Mouse (Mus musculus): ENCODE results near the gene Trim54.

The Trim54 gene

DNA sequence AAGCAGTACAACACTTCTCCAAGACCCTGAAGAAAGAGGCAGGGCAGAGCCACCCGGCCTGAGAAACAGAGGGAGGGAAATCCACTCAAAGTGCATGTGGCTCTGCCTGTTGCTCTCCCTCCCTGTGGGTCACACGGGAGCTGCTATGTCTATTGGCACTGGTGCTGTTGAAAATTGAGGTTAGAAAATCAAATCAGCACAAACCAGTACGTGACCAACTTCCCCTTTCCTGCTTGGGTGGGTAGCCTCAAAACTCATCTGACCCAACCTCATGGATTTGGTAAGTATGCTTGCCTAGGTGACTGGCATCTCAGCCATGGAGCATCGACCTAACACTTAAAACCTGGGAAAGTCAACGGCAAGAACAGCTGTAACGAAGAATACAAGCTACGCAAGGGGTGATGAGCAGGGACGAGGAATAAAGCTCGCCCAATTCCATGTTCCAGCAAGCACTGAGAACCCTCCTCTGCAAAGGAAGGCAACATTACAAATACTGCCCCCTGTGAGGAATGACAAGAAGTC is 10.6 kb upstream of the Trim54 start, which contains the start of gene Dnajc5g:
Gene Dnajc5g (plus strand): TSS at position 472 of the 522 bp plus-strand sequence.
- in situ Hi-C loops (cut with MseI, MboI), result no loop called here

GRCm38 (mm10) chr5:31108000-31108490 is 8.5 kb upstream of the Trim54 start, which contains the start of gene Slc30a3:
Gene Slc30a3, minus strand, starts transcription at chr5:31108237.
- in situ Hi-C loops (cut with MseI, MboI), result no loop called here

- in situ Hi-C loops (cut with MseI, MboI), result no loop called here
These were observed 5.7 kb upstream of the Trim54 start for GRCm38 (mm10) chr5:31110781-31111180.

GRCm38 (mm10) chr5:31116912-31117311 is 400 bp downstream of the Trim54 start:
- in situ Hi-C loops (cut with MseI, MboI), result no loop called here

DNA sequence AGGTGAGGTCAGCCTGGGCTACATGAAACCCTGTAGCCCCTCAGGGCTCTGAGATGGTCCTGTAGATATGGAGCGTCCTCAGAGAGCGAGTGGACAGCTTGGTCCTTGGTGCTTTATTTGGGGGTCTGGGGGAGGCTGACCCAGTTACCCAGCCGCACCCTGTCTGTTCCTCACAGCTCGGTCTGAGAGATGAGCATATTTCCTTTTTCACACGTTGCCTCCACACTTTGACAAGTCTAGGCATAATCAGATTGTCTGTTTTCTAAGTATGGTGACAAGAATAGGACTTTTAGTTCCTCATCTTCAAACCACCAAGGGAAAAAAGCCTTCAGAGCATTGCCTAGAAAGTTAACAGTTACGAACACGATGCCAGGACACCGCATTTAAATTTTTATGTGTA is 4.6 kb downstream of the Trim54 start:
- in situ Hi-C loops (cut with MseI, MboI), result no loop called here

DNA sequence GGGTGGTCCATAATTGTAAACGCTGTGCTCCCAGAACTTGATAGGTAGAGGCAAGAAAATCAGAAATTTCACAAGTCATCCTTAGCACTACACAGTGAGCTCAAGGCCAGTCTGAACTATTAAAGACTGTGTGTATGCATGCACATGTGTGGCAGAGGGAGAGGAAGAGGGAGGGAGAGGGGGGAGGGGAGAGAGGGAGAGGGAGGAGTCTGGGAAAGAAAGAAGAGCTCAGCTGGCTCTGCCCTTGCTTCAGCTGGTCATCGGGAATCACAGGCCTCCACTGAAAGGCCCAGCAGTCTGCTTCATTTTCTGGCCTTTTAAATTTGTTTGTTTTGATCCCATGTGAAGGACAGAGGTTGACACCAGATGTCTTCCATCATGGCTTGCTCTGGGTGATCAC is 7.0 kb downstream of the Trim54 start:
- in situ Hi-C loops (cut with MseI, MboI), result no loop called here

DNA sequence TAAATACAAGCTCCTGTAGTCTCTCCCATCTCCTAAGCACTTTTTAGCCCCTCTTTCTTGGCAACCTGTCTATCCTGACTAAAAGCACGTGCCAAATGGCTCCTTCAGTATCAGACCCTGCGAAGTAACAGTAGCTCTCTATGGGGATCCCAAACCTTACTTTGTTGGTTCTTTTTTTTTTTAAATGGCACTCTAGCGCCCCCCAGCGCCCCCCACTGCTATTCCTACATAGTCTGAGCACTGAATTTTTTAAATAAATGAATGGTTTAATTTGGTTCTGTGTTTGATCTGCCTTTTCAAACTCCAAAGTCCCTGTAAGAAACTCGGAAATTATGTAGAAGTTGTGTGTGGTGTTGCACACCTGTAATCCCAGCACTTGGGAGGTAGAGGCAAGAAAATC is 9.5 kb downstream of the Trim54 start:
- in situ Hi-C loops (cut with MseI, MboI), result no loop called here

DNA sequence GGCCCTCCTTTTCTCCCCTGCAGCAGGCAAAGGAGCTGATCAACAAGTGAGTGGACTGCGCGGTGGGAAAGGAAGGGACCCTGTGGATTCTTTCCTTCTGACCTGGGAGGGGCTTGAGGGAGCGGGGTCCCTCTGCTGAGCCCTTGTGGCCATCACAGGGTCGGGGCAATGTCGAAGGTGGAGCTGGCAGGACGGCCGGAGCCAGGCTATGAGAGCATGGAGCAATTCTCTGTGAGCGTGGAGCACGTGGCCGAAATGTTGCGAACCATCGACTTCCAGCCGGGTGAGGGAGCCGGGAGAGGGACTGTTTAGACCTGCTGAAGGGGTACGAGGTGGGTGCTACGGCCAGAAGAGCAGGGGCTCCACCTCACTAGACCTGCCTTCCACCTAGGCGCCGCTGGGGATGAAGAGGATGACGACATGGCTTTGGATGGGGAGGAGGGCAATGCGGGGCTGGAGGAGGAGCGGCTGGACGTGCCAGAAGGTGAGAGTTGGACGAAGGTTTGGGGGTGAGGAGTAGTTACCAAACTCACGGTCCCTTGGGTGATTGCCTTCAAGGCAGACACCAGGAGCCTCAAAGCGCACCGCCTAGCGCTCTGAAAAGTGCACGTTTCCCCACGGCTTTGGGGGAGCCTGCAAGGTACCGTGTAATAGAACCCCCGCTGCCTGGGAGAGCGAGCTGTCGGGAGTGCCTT is 20.4 kb downstream of the Trim54 start:
- in situ Hi-C loops (cut with MseI, MboI), result no loop called here

DNA sequence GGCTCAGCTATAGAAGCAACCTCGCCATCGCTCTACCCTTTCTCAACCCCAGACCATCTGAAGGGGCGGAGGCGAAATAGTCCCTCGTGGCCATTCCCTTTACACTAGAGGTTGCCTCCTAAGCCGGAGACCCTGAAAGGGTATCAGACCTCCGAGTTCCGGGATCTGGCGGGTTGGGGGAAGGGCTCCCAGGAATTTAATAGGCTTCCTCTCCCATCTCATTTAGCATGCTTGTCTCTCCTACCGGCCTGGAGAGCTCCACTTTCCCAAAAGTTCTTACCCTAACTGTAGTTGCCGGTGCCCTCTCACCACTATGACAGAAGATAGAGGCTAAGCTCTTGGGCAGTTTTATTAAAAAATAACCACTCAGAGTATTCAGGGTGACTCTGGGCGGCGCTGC is 21.1 kb downstream of the Trim54 start:
- in situ Hi-C loops (cut with MseI, MboI), result no loop called here

GRCm38 (mm10) chr5:31138241-31138967 is 21.9 kb downstream of the Trim54 start, which contains the start of gene Ucn:
Gene Ucn, minus strand, starts transcription at chr5:31138829.
- in situ Hi-C loops (cut with MseI, MboI), result no loop called here

DNA sequence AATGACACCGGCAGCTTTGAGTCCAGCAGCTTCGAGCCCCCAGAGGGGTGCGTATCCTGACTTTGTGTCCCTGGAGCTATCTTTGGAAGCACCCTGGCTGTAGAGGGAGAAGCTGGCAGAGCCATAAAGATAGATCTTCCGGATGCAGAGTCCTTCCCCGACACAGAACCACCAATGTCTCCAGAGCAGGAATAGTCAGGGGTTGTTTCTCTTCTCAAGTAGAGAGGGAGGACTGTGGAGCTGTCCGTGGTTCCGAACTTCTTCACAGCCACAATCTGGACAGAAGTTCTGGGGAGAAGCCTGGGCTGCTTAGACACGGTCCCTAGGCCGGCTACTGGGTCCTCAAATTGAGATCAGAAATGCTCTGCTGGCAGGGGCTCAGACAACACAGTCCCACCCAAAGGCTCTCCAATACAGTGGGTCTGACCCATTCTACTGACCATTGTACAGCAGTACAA is 22.5 kb downstream of the Trim54 start:
- in situ Hi-C loops (cut with MseI, MboI), result no loop called here

DNA sequence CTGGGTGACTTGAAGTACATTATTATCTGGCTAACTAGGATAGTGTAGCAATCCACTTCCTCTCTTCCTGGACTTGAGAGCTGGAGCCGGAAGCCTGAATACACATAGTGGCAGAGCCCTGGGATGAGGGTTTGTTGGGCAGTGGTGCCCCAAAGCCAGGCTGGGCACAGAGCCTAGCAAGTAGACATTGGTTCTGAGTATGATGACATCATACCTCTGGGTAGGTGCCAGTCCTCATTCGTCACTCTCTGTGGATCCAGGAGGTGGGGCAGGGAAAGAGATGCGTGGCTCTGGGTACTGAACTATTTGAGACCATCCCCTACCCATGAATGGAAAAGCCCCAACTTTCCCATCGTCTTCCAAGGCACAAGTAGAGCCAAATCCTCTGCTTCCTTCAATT is 33.3 kb downstream of the Trim54 start:
- in situ Hi-C loops (cut with MseI, MboI), result no loop called here

DNA sequence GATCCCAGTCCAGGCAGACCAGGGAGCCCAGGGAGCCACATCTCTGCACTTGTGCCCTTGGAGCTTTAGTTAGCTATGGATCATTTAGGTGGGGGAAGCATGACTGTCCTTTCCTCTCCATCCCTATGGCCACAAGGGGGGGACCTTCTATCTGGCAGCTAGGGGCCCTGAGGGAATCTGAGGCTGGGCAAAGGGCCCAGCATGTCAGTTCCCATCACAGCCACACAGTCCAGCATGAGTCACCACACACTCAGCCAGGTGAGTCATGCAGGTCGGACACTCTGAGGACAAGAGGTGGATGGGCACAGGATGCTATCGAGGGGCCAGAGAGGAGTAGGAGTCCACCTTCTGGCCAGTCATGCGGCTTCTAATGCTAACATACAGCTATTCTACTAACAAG is 35.2 kb downstream of the Trim54 start:
- in situ Hi-C loops (cut with MseI, MboI), result no loop called here

GRCm38 (mm10) chr5:31153516-31154151 is 37.1 kb downstream of the Trim54 start:
- in situ Hi-C loops (cut with MseI, MboI), result no loop called here

DNA sequence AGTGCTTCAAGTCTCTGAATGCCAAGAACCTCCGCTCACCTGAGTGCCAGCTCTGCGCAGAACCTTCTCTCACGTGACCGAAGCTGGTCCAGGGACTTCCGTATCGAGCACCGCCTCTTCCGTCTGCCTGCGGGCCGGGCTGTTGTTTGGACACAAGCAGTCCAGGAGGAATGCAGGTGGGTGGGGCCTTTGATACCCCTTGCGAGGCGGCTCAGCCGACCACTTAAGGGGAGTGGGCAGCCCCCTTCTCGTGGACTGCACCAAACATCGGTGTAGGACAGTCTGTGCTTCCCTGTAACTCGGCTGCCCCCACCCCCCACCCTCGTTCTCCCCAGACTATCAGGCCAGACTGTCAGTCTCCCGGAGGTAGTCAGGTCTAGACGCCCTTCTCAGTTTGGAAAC is 37.6 kb downstream of the Trim54 start, which contains the start of gene Mpv17:
Gene Mpv17 (minus strand): TSS at position 100 of the 402 bp plus-strand sequence.
- in situ Hi-C loops (cut with MseI, MboI), result no loop called here

GRCm38 (mm10) chr5:31162462-31162861 is 46.0 kb downstream of the Trim54 start:
- in situ Hi-C loops (cut with MseI, MboI), result no loop called here

DNA sequence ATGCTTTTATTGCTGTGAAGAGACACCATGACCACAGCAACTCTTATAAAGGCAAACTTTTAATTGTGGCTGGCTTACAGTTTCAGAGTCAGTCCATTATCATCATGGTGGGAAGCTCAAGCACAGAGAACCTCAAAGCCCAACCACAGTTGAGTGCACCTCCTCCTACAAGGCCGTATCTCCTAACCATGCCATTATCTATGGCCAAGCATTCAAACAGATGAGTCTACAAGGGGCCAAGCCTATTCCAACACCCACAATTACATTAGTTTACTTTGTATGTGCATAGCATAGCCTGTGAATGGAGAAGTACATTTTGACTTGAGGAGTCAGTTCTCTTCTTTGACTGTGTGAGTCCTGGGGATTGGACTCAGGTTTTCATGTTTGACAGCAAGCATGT is 48.4 kb downstream of the Trim54 start:
- in situ Hi-C loops (cut with MseI, MboI), result no loop called here

DNA sequence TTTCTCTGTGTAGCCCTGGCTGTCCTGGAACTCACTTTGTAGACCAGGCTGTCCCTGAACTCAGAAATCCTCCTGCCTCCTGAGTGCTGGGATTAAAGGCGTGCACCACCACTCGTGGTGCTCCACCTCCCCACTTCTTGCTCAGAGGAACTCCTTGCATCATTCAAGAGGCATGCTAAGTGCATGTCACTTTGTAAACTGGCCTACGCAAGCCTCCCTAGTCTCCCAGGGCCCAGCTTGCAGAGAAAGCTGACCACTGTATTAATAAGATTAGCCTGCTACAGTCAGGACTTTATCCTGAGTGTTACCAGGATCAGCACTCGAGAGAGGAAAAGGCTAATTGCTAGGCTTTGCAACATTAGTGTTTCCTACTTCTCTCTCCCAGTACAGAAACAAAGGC is 52.1 kb downstream of the Trim54 start:
- in situ Hi-C loops (cut with MseI, MboI), result no loop called here

DNA sequence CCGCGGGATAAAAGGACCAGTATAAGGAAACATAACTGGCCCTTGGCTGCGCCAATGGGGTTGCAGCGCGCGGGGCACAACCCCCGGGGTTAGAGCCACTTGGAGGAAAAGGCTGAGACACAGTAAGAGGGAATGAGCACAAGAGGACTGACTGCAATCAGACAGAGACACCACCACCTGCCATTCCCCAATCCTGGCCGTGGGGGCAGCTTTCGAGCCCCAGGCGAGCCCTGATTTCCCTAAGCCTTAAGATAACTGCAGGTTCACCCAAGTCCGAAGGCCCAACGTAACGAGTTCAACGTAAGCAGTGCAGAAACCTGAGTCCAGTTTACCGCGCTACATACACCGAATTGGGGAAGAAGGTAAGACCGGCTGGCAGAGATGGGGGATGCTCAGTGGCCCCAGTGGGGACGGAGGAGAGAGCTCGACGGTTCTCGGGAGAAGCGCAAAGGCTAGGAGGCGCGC is 62.8 kb downstream of the Trim54 start:
- in situ Hi-C loops (cut with MseI, MboI), result no loop called here

GRCm38 (mm10) chr5:31179766-31180630 is 63.5 kb downstream of the Trim54 start, which contains the start of the genes Gm29609 and Gtf3c2:
Gene Gm29609, minus strand, starts transcription at chr5:31179911.
Gene Gtf3c2, minus strand, starts transcription at chr5:31180144.
- in situ Hi-C loops (cut with MseI, MboI), result no loop called here

Measured in mouse trophoblast stem cell (cell line).